Mouse (Mus musculus): ENCODE measurements around the gene Slc13a4. TPM values are rescaled to one million over a fixed set of nuclear protein-coding genes. Genes with fewer than 3 reads are reported as not detected.

Slc13a4 gene
- total RNA-seq, 2 experiments from 2014 or later: 0.14 to 0.19 TPM

DNA sequence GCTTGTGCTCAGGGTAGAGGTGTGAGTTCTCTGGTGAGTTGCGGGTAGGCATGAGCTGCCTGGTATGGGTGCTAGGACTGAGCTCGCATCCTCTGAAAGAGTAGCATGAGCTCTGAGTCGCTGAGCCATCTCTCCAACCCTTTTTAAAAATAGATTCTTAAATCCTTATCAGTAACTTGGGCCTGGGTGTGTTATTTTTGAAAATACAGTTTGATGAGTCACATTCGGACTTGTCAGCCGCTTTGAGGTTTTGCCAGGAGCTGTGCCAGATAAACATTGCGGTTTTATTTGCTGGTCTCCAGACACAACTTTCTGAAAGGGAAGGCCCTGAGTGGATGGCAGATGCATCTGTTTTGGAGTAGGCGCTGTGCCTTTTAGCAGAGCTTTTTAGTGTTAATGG is 51.2 kb downstream of the Slc13a4 start:
- DNase-seq: peak; percentile 77

DNA sequence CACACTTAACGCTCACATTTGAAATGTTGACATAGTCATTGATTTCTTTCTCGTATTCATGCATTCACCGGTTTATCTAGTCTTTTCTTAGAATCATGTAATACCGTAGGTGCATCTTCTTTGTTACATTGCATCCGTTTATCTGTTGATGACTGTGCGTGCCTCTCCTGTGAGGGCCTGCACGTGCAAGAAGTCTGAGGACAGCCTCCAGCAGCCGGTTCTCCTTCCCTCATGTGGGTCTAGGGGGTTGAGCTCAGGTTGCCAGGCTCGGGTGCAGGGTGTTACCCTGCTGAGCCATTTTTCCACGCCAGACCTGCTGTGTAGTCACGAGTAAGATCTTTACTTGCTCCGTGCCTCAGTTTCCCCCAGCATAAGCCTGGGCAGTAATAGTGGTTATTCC is 52.9 kb downstream of the Slc13a4 start:
- DNase-seq: no peak

DNA sequence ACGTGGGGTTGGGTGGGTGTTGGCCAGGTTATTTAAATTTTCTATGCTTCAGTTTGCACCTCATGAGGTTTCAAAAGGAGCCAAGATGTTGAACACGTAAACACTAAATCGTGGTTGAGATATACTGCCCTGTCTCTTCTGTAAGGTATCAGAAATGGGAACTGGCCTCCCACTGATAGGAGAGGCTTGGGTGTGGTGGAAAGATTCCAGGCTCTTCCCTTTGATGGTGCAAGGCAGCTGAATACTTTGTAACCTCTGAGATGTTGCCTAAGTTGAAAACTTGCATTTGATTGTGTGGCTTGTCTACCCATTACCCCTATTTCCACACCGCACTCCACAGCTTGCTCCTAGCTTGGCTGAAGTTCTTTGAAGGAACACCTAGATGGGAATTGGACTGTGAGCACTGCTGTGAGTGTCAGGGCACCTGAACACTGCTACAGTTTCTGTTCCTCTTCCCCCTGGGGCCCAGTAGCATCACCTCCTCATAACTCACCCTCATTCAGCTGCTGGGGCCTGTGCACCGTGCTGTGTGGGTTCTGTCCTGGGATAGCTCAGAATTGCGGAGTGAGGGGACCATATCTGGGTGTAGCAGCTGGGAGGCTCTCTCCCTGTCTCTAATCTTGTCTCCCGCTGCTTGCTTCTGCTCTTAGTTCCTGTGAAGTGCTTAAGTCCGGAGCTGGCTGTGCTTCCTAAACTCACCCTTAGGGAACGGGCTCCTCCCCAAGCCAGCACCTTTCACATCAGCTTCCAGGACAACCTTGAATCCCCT is 53.6 kb downstream of the Slc13a4 start:
- DNase-seq: no peak

DNA sequence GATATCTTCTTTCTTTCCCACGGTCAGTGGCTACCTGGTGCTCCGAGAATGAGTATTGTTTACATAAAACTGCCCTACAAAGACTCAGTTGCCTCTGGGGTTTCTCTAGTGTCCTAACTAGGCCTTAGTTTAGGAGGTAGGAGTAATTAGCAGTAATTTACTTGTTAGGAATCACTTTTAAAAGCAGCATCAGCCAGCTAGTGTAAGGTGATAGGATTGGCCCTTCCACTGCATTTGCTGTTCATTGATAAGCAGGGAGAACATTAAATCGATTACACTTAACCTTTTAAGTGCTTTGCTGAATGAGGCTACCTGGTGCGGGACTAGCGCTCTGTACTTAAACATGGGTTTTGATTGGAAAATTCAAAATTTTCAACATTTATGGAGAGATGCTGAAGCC is 54.5 kb downstream of the Slc13a4 start:
- DNase-seq: no peak

DNA sequence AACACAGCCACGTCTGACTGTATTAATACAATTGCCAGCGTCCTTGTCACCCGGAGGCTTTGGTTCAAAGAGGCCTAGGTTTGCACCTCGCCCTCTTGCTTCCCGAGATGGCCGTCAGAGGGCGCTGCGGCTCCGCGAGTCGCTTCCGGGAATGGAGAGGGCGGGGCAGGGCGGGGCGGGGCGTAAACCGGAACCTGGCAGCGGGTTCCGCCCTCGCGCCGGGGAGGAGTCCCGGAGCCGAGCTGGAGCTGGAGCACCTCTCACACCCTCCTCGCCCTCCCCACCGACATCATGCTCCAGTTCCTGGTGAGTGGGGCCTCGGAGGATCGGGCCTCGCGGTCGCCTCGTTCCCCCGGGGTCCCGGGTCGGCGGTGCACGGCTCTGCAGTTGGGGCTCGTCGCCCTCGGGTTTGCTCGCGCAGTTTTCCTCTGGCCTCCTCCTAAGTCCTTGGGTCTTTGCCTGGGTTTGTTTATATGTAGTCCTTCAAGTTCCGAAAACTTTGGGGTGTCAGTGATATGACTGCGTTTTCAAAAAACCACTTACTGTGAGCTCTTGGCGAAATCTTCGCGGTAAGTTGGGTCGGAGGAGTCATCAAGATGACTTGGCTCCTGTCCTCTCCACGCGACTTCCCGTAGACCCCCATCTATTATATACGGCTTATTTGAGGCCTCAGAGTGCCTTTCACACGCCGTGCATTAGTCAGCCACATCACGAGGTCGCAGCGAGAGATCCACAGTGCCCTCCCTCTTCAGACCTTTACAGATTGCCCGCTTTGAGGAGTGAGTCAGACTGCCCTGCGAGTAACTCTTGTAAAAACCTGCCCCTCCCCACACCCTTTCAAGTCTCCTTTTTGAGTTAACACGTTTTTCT is 55.2 kb downstream of the Slc13a4 start:
- DNase-seq: peak; percentile 96

DNA sequence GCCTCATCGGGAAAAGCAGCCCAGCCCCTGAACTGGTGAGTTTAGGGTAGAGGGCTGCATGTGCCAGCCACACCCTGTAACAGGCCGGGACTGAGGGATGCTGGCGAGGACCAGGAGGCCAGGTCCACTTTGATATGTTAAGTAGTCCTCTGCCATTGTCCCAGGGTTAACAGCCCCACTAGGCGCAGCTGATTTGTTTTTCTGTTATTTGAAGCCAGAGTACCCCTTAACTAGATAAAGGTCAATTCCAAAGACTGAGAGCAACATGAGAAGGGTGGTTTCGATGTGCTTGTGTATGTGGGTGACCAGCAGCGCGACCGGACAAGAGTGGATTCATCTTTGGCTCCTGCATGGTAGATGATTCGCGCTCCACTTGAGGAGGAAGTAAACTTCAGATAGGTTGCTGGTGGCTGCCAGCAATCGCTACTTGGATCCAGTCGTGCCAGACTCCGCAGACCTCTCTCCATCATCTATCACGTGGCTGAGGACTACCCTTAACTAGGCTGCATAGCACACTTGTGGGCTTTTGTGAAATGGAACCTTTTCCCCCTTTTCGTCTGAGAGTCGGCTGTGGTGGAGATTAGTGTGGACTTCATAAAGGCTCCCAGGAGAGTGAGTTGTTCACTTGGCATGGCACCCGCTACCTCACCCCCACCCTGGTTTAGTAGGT is 56.0 kb downstream of the Slc13a4 start:
- no peak for DNase-seq

DNA sequence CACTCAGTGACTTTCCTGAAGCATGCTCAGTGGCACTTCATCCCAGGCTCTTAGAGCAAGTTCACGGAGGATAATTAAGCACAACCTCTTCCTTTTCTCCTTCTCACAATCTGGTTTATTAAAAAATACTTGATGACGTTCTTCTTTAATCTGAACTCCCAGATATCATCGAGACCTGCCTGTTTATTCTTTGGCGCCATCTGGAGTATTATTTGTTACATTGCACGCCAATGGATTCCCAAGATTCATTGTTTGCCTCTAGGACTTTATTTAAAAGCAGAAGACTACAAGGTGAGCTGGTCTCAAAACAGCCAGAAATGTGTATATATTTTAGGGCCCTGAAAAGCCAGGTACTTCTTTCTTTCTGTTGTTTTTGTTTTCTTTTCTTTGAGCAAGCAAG is 62.8 kb downstream of the Slc13a4 start:
- no peak for DNase-seq

DNA sequence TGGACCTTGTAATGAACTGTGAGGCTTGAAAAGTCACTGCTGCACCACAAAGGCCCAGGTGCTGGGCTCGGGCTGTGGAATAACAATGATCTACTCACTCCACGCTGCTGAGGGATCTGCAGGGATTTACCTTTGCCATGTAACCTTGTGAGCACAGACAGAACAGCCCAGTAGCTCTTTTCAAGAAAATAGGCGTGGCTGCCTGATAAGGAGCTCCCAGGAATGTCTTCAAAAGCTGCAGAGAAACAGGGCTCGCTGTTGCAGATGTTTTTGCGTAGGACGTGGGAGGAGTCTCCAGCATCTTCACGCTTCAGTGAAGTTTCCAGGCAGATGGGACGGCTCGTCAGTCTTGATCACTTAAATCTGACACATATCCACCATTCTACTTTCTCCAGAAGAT is 63.9 kb downstream of the Slc13a4 start:
- DNase-seq: no peak

DNA sequence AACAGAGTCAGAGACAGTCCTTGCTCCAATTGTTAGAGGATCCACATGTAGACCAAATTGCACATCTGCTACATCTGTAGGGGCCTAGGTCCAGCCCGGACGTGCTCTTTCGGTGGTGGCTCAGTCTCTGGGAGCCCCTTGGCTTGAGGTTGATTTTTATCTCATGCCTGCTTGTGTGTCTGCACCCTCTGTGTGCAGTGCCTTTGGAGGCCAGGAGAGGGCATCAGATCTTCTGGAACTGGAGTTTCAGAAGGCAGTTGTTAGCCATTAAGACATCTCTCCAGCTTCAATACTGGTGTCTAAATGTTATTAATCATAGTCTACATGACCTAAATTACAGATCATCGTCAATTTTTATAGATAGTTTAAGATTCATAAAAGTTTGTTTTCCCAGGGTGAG is 64.7 kb downstream of the Slc13a4 start:
- no peak for DNase-seq

DNA sequence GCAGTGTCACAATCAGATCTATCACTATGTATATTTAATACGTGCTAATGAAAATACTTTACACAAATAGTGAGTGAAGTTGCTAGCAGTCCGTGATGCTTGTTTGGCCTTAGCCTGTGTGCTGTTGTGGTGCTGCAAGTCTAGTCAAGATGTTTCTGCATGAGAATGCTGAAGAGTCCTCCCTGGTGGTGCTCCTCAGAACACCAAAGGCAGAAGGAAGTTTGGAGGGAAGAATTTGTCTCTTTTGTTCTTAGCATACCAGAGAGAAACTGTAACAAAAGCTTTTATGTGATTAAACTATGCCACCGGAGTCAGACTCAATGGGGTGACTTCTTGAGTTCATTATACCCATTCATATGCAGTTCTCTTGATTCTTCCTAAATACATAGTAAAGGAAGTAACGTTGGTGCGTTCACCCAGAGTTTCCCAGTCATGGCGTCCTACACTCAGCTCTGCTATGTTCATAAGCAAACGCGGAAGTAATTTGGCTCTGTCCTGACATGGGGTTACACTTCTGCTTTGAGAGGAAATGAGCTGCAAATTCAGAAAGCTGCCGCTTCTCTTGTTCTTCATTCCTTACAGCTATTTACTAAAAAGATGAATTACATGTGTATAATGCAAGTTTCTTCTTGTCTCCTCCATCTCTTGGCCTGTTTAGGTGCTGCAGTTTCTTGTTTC is 71.7 kb downstream of the Slc13a4 start:
- DNase-seq: no peak

DNA sequence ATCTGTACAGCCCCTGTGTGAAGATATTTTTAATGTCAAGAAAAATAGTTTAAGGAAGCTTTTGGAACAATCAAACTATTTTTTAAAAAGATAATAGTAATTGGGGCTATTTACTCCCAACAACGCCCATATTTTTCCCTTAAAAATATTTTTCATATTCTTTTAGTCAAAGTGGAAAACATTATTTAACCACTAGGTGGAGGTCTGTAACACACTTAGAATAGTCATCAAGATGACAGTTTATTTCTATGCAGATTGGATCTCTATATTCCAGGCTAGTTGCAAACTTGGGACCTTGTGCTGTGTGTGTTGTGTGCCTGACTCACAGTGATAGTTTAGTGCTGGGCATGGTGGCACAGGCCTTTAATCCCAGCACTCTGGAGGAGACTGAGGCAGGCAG is 78.5 kb downstream of the Slc13a4 start:
- no peak for DNase-seq

DNA sequence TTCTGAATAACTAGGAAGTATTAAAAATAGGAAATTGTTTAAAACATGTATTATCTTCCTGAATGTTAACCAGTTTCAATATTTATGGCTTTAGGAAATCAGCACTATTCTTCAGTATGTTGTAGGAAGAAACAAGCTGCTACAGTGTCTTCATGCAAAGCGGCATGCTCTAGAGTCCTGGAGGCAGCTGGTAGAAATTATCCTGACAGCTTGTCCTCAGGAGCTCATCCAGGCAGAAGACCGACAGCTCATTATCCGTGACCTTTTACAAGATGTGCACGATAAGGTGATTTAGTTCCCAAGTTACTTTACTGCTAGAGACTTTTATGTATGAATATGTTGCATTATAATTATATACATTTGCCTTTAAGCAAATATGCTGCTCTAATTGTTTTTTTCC is 82.2 kb downstream of the Slc13a4 start:
- no peak for DNase-seq

Other genes with a start within 250 kb of the Slc13a4 start
- 10 to 100 TPM; 22.2 to 24.7 TPM for gene Cnot4, start 174.4 kb downstream of the Slc13a4 start, total RNA-seq (2021)
- 10 to 100 TPM; 44.6 to 47.8 TPM for gene Nup205, start 130.7 kb downstream of the Slc13a4 start, total RNA-seq (2021)
- under 1 TPM; 0.43 TPM for gene Fam180a, start 18.0 kb upstream of the Slc13a4 start, total RNA-seq (2021)
- 10 to 100 TPM; 80.0 to 83.2 TPM for gene Mtpn, start 231.8 kb upstream of the Slc13a4 start, total RNA-seq (2021)

Data from heart, postnatal 4 days (tissue).